Mouse (Mus musculus) heart, embryonic 16.5 days (tissue): ENCODE data around the gene Cldnd1. TPM values are rescaled to one million over a fixed set of nuclear protein-coding genes. Genes with fewer than 3 reads are reported as not detected.

Experiments used
- ATAC-seq: fragments of 200-750 bp; cut with Nextera tagmentation; replicated peaks from 2 replicates; pipeline ENCODE4 v1.8.0; 2017; ENCODE audit warnings: moderate number of reproducible peaks; ENCODE audit not compliant: insufficient read depth, low FRiP score; ENCODE audit errors: extremely low read depth
- H3K27ac ChIP-seq: fragments of 300-500 bp; sonication (generic); 2 replicates; pipeline ENCODE4 v1.5.1; 2014; ENCODE audit warnings: mild to moderate bottlenecking, low read length, control low read depth, moderate library complexity
- H3K27me3 ChIP-seq: fragments of 300-500 bp; sonication (generic); 2 replicates; pipeline ENCODE4 v1.6.1; 2014; ENCODE audit warnings: low read length, mixed read lengths; ENCODE audit not compliant: control insufficient read depth, insufficient read depth
- H3K36me3 ChIP-seq: fragments of 300-500 bp; sonication (generic); 2 replicates; pipeline ENCODE4 v1.6.1; 2014; ENCODE audit not compliant: control insufficient read depth, insufficient read depth
- H3K4me1 ChIP-seq: fragments of 300-500 bp; sonication (generic); 2 replicates; pipeline ENCODE4 v1.6.1; 2014; ENCODE audit warnings: low read length, mixed read lengths; ENCODE audit not compliant: control insufficient read depth, insufficient read depth
- H3K4me2 ChIP-seq: fragments of 300-500 bp; sonication (generic); 2 replicates; pipeline ENCODE4 v1.6.1; 2014; ENCODE audit warnings: low read depth, mild to moderate bottlenecking, control low read depth, low read length
- H3K4me3 ChIP-seq: fragments of 300-500 bp; sonication (generic); 2 replicates; pipeline ENCODE4 v1.5.1; 2014; ENCODE audit warnings: mild to moderate bottlenecking, control low read depth, low read length
- H3K9ac ChIP-seq: fragments of 300-500 bp; sonication (generic); 2 replicates; pipeline ENCODE4 v1.6.1; 2014; ENCODE audit warnings: low read length, control low read depth
- H3K9me3 ChIP-seq: fragments of 300-500 bp; sonication (generic); replicated peaks from 2 replicates; pipeline ENCODE4 v1.6.1; 2016; ENCODE audit warnings: low read length; ENCODE audit not compliant: control insufficient read depth
- WGBS: fragments of 180-500 bp; shearing (Covaris S2); extraction: QIAGEN DNeasy Blood & Tissue Kit; methylation state at CpG from one replicate; pipeline ENCODE4 v1.1.7; 2014; 5-methylcytosine and 5-hydroxymethylcytosine counted together
- polyA plus RNA-seq: library from polyadenylated mRNA; unstranded; fragments of >200 nt; fragmentation: Nextera tagmentation; extraction: Ambion mirVana; gene quantifications from 2 replicates; pipeline ENCODE4 v1.2.1, GENCODE M21; 2015

Cldnd1 gene
- 101 and 112 TPM in 2 replicates for polyA plus RNA-seq

DNA sequence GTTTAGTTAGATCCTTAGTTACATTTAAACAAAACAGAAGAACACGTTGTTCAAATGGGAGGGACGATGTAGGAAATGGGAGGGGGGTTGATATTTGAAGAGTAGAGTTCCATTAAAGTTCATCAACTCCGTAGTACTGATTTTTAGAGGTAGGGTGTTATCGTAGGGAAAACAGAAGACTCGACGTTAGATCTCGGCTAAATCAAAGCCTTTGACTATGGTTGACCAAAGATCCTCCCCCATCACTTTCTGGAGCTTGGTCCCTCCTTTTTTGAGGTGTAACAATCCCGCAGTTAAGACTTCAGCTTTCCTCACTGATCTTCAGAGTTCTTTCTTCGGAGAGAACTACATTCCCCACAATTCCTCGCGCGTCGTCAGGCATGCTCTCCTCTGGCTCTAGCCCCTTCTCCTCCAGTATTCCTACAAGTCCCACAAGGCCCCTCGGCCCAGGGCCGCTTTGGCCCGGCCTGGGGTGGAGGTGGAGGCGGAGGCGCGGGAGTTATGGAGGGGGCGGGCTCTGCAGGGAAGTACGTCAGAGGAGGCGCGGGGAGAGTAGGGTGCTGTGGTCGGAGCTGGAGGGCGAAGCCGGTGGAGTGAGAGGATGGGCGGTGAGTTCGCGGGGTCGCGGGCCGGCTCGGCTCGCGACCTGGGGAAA lies at the start of gene Cldnd1:
TSS of gene Cldnd1 (plus strand) at position 434 of the 655 bp plus-strand sequence.
- peaks cover 26% of the 10 kb centered on the region for H3K36me3 ChIP-seq
- peak within 1 kb of the TSS; percentile 72 for H3K4me2 ChIP-seq
- peak; percentile 100 for ATAC-seq
- H3K9me3 ChIP-seq = no peaks in the 10 kb centered on the region
- WGBS = 2% methylated on average over 35 of the region's 35 CpGs
- peak within 1 kb of the TSS; percentile 91 for H3K27ac ChIP-seq
- H3K9ac ChIP-seq = peak within 1 kb of the TSS; percentile 90
- H3K27me3 ChIP-seq = no peaks in the 10 kb centered on the region
- H3K4me1 ChIP-seq = 0 out of 2 replicates have a peak, but pooled peaks cover 4% of the 10 kb centered on the region
- peak within 1 kb of the TSS; percentile 91 for H3K4me3 ChIP-seq

DNA sequence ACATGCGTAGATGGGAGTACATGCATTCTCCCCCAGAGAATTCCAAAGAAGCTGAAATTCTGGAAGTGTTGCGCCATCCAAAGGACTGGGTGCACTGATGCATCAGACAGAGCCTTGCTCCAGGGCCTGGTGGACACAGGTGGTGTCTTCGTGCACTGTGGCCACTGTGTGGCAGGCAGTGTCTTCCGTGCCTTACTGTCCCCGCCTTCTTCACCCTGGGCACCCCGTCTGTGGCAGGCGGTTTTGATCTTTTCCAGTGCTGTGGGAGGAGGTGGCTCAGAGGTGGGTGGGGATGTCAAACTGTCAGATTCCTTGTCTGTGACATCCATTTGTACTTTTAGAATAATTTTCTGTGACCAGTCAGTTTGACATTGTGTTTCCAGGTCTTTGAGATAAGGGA lies 49.0 kb upstream of the Cldnd1 start:
- Histone ChIP-seq H3K27me3 (no peaks in the 10 kb centered on the region), H3K4me2 (no peak overlapping the region), H3K9me3 (no peaks in the 10 kb centered on the region), H3K36me3 (peaks cover 42% of the 10 kb centered on the region), H3K9ac (no peak overlapping the region), H3K4me3 (no peak overlapping the region), H3K27ac (no peak overlapping the region), H3K4me1 (0 out of 2 replicates have a peak, but pooled peaks cover 3% of the 10 kb centered on the region)
- 0 out of 2 replicates have a peak, but pooled peaks have one; percentile 60 for ATAC-seq
- WGBS = 53% methylated on average over 7 of the region's 7 CpGs

DNA sequence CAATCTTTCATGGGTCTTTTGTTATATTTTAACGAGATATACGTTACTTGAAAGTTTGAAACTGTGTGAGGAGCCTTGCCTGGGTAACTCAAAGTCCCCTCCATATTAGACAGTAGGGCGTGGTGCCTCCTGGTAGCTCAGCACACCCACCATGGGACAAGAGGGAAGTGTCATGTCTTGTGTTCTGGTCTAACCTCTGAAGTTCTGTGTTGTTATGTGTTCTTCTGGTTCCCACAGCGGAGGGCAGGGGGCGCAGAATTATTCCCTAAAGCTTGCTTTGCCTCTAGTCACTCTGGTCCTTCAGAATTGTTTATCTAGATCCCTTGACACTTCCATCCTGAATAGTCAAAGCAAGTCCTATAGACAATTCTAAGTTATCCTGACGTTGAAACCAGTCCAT lies 45.7 kb upstream of the Cldnd1 start:
- WGBS = 91% methylated on average over 6 of the region's 6 CpGs
- no peak overlapping the region for H3K27ac ChIP-seq
- no peak overlapping the region for H3K4me3 ChIP-seq
- H3K9ac ChIP-seq = no peak overlapping the region
- ATAC-seq = no peak
- H3K9me3 ChIP-seq = no peaks in the 10 kb centered on the region
- H3K4me1 ChIP-seq = peaks cover 4% of the 10 kb centered on the region
- H3K27me3 ChIP-seq = no peaks in the 10 kb centered on the region
- H3K36me3 ChIP-seq = peaks cover 21% of the 10 kb centered on the region
- no peak overlapping the region for H3K4me2 ChIP-seq

DNA sequence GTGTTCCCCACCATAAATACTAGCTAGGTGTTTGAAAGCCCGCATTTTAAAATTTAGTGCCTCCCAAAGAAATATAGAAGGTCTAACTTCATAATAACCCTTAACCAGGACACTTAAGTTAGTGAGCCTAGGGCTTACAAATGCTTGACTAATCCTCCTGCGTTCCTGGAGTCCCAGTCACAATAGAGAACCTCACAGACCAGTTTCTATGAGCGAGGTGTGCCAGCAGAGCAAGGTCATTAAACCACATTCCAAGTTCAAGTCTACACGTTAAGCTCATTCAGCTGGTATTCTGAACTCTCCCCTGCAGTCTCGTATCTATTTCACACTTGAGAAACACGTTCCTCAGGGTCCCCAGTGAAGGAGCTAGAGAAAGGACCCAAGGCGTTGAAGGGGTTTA lies 44.8 kb upstream of the Cldnd1 start:
- Histone ChIP-seq H3K4me3 (no peak overlapping the region), H3K9ac (no peak overlapping the region), H3K27me3 (no peaks in the 10 kb centered on the region), H3K4me2 (no peak overlapping the region), H3K27ac (peak overlapping the region; percentile 42; the same call in 1 of the 2 replicates), H3K36me3 (peaks cover 18% of the 10 kb centered on the region), H3K4me1 (peaks cover 4% of the 10 kb centered on the region), H3K9me3 (no peaks in the 10 kb centered on the region)
- ATAC-seq = no peak
- 67% methylated on average over 7 of the region's 7 CpGs for WGBS

DNA sequence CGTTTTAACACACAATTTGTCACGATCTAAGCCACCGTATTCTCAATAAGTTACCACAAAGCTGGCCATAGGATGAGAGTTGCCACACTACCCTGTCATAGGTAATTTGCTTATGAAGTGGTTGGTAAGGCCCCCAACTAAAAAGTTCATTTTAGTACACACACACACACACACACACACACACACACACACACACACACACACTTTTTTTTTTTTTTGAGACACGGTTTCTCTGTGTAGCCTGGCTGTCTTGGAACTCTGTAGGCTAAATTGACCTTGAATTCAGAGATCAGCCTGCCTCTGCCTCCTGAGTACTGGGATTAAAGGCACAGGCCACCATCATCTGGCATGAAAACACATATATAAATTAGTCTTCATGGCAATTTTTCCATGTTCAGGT lies 43.8 kb upstream of the Cldnd1 start:
- H3K9me3 ChIP-seq = no peaks in the 10 kb centered on the region
- no peaks in the 10 kb centered on the region for H3K27me3 ChIP-seq
- H3K9ac ChIP-seq = no peak overlapping the region
- H3K27ac ChIP-seq = no peak overlapping the region
- H3K36me3 ChIP-seq = peaks cover 14% of the 10 kb centered on the region; the same call in 1 of the 2 replicates
- H3K4me2 ChIP-seq = no peak overlapping the region
- no peak for ATAC-seq
- 83% methylated on average over 4 of the region's 4 CpGs for WGBS
- H3K4me1 ChIP-seq = peaks cover 4% of the 10 kb centered on the region
- H3K4me3 ChIP-seq = no peak overlapping the region

DNA sequence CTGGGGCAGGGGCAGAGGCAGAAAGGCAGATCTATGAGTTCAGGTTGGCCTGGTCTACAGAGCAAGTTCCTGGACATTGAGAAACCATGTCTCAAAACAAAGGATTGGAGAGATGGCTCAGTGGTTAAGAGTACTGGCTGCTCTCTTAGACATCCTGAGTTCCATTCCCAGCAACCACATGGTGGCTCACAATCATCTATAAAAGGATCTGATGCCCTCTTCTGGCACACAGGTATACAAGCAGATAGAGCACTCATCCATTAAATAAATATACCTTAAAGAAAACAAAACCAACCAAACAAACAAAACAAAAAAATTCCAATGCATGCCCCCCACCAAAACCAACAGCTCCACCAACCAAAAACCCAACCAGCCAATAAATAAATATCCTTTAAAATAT lies 43.2 kb upstream of the Cldnd1 start:
- Histone ChIP-seq H3K4me2 (no peak overlapping the region), H3K4me3 (no peak overlapping the region), H3K9me3 (no peaks in the 10 kb centered on the region), H3K4me1 (peaks cover 4% of the 10 kb centered on the region), H3K36me3 (peaks cover 14% of the 10 kb centered on the region; the same call in 1 of the 2 replicates), H3K9ac (no peak overlapping the region), H3K27me3 (no peaks in the 10 kb centered on the region), H3K27ac (no peak overlapping the region)
- no peak for ATAC-seq

DNA sequence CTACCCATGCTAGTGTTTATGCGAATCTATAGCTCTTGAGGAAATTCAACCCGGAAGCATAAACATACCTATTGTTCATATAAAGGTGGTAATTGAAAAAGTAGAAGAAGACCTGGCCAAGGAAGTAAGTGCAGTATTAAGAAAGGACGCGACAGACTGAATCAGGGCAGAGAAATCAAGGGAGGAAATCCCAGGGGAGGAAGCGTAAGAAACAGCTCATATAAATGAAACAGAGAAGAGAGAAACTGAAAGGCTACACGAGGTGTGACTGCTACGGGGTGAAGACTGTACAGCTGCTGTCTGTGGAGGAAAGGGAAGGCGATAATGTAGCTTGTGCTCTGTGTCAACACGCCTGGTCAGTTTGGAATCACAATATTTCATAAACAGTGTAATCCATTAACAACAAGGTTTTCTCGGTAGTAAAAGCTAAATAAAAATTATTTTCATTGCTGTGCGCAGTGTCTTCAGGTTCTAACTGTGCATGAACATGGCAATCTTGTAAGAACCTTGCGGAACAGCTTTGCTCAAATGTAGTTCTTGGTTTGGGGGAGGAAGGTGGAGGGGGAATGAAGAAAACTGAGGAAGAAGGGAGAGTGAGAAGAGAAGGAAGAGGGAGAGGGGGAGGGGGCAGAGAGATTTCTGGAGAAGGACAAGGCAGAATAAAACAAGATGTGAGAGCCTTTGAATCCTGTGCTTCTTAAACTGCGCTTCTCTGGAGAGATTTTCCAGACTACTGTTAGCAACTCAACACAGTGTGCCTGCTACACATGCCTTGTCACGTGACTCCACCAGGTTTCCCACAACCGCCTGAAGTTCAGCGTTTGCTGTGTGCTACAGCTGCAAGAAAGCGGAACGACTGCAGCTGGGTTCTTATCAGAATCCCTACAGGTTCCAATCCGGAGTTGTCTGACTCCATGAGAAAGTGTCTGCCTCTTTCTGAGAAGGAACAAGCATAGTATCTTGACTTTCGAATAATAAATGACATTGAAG lies 41.9 kb upstream of the Cldnd1 start:
- H3K9ac ChIP-seq = peak overlapping the region; percentile 3; the same call in 1 of the 2 replicates

DNA sequence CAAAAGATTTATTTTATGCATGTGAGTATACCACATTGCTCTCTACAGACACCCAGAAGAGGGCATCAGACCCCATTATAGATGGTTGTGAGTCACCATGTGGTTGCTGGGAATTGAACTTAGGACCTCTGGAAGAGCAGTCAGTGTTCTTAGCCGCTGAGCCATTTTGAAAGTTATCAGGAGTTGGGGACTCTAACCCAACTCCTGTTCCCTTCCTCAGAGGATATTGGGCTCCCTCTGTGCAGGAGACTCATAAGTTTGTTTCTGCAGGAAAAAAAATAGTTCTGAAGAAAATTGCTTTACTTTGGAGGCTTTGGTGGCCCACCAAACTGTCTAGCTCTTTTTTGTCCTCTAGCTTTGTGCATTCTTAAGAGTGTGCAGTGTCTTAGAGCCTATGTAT lies 39.2 kb upstream of the Cldnd1 start:
- Histone ChIP-seq H3K27me3 (no peaks in the 10 kb centered on the region), H3K4me3 (no peak overlapping the region), H3K36me3 (no peaks in the 10 kb centered on the region), H3K27ac (no peak overlapping the region), H3K4me1 (peaks cover 4% of the 10 kb centered on the region), H3K4me2 (no peak overlapping the region), H3K9me3 (no peaks in the 10 kb centered on the region), H3K9ac (no peak overlapping the region)
- ATAC-seq = no peak
- 93% methylated on average over 1 of the region's 1 CpGs for WGBS

More for the DNA sequence above, 41.9 kb upstream of the Cldnd1 start:
- H3K4me1 ChIP-seq = peaks cover 4% of the 10 kb centered on the region
- H3K9me3 ChIP-seq = no peaks in the 10 kb centered on the region
- 0 out of 2 replicates have a peak overlapping the region, but pooled peaks have one; percentile 14 for H3K27ac ChIP-seq
- H3K4me3 ChIP-seq = peak overlapping the region; percentile 23
- peak overlapping the region; percentile 49 for H3K4me2 ChIP-seq
- 47% methylated on average over 20 of the region's 20 CpGs for WGBS
- ATAC-seq = peak; percentile 68; the same call in 1 of the 2 replicates
- no peaks in the 10 kb centered on the region for H3K27me3 ChIP-seq
- H3K36me3 ChIP-seq = peaks cover 9% of the 10 kb centered on the region; the same call in 1 of the 2 replicates
